Mouse (Mus musculus): Measurements from ENCODE around the gene Sytl2. TPM values are rescaled to one million over a fixed set of nuclear protein-coding genes. Genes with fewer than 3 reads are reported as not detected.

Gene Sytl2
- polyA plus RNA-seq, 1 experiment, result 21.9 TPM

- Histone ChIP-seq H3K79me2 (ENCODE audit: control insufficient read depth, insufficient read depth) (no peaks in the 10 kb centered on the region), H3ac (ENCODE audit: control insufficient read depth, insufficient read length, low read depth) (no peak overlapping the region), H3K79me3 (ENCODE audit: low read depth) (no peaks in the 10 kb centered on the region), H3K4me3 (ENCODE audit: insufficient read depth, poor library complexity, severe bottlenecking) (no peak overlapping the region), H3K27me3 (ENCODE audit: control insufficient read depth, insufficient read depth, insufficient read length) (no peaks in the 10 kb centered on the region), H3K36me3 (ENCODE audit: control insufficient read depth, insufficient read depth) (no peaks in the 10 kb centered on the region)
- TF ChIP-seq FOSL1 (IDR thresholded peaks at IDR 0.05; ENCODE audit: insufficient read depth, low read length, poor library complexity, severe bottlenecking) (no peak), USF1 (IDR thresholded peaks at IDR 0.05; ENCODE audit: low read depth) (no peak), MYOG (IDR thresholded peaks at IDR 0.05; ENCODE audit: control insufficient read depth, extremely low read depth, insufficient read length) (no peak), MAX (IDR thresholded peaks at IDR 0.05) (no peak), CEBPB (IDR thresholded peaks at IDR 0.05; ENCODE audit: low read depth) (no peak), CTCF (IDR thresholded peaks at IDR 0.05; ENCODE audit: control insufficient read depth, insufficient read depth, insufficient read length) (no peak), MYOD1 (IDR thresholded peaks at IDR 0.05; ENCODE audit: control insufficient read depth, insufficient read length, low read depth) (no peak)
Observed at GRCm38 (mm10) chr7:90370071-90370851, 68.2 kb downstream of the Sytl2 start.

- Histone ChIP-seq H3K27me3 (ENCODE audit: control insufficient read depth, insufficient read depth, insufficient read length) (no peaks in the 10 kb centered on the region), H3K4me3 (ENCODE audit: insufficient read depth, poor library complexity, severe bottlenecking) (no peak overlapping the region), H3K79me2 (ENCODE audit: control insufficient read depth, insufficient read depth) (no peaks in the 10 kb centered on the region), H3K79me3 (ENCODE audit: low read depth) (no peaks in the 10 kb centered on the region), H3ac (ENCODE audit: control insufficient read depth, insufficient read length, low read depth) (no peak overlapping the region), H3K36me3 (ENCODE audit: control insufficient read depth, insufficient read depth) (no peaks in the 10 kb centered on the region)
- no peak for TF ChIP-seq FOSL1 (IDR thresholded peaks at IDR 0.05; ENCODE audit: insufficient read depth, low read length, poor library complexity, severe bottlenecking)
- TF ChIP-seq USF1 (IDR thresholded peaks at IDR 0.05; ENCODE audit: low read depth), result no peak
- no peak for TF ChIP-seq MYOG (IDR thresholded peaks at IDR 0.05; ENCODE audit: control insufficient read depth, extremely low read depth, insufficient read length)
- TF ChIP-seq MYOD1 (IDR thresholded peaks at IDR 0.05; ENCODE audit: control insufficient read depth, insufficient read length, low read depth), result no peak
- no peak for TF ChIP-seq MAX (IDR thresholded peaks at IDR 0.05)
- no peak for TF ChIP-seq CTCF (IDR thresholded peaks at IDR 0.05; ENCODE audit: control insufficient read depth, insufficient read depth, insufficient read length)
- no peak for TF ChIP-seq CEBPB (IDR thresholded peaks at IDR 0.05; ENCODE audit: low read depth)
Observed at GRCm38 (mm10) chr7:90372804-90373203, 70.8 kb downstream of the Sytl2 start.

- no peak overlapping the region for H3K4me3 ChIP-seq (ENCODE audit: insufficient read depth, poor library complexity, severe bottlenecking)
- H3ac ChIP-seq (ENCODE audit: control insufficient read depth, insufficient read length, low read depth), result no peak overlapping the region
Observed at GRCm38 (mm10) chr7:90384411-90384810, 82.4 kb downstream of the Sytl2 start.

DNA sequence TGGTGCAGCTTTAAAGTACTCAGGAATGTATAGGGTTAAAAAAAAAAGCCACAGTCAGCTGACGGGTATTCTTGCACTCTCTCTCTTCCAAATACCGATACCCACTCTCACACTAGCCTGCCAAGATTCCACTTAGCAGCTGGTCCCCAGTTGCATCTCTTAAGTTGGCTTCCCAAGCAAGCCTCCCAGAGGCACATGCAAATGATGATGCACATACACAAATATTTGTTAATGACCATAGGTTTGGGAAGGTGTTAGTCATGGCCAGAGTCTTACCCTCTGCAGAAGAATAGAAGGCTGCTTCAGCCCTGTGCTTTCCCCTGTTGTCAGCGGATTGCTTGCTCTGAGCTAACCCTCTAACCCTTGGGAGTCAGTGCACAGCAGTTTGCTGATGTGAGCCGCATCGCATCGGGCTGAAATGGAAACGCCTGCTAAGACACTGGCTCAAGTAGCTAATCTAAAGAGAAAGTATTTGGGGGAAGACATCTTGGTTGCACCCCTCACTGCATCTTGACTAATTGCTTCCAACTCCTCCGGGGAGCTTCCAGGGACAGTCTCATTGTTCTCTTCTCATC is 84.9 kb downstream of the Sytl2 start:
- Histone ChIP-seq H3ac (ENCODE audit: control insufficient read depth, insufficient read length, low read depth) (no peak overlapping the region), H3K27me3 (ENCODE audit: control insufficient read depth, insufficient read depth, insufficient read length) (no peaks in the 10 kb centered on the region), H3K36me3 (ENCODE audit: control insufficient read depth, insufficient read depth) (no peaks in the 10 kb centered on the region), H3K79me3 (ENCODE audit: low read depth) (no peaks in the 10 kb centered on the region), H3K79me2 (ENCODE audit: control insufficient read depth, insufficient read depth) (no peaks in the 10 kb centered on the region), H3K4me3 (ENCODE audit: insufficient read depth, poor library complexity, severe bottlenecking) (no peak overlapping the region)
- TF ChIP-seq FOSL1 (IDR thresholded peaks at IDR 0.05; ENCODE audit: insufficient read depth, low read length, poor library complexity, severe bottlenecking) (no peak), CEBPB (IDR thresholded peaks at IDR 0.05; ENCODE audit: low read depth) (no peak), MAX (IDR thresholded peaks at IDR 0.05) (no peak), CTCF (IDR thresholded peaks at IDR 0.05; ENCODE audit: control insufficient read depth, insufficient read depth, insufficient read length) (no peak), USF1 (IDR thresholded peaks at IDR 0.05; ENCODE audit: low read depth) (no peak), MYOG (IDR thresholded peaks at IDR 0.05; ENCODE audit: control insufficient read depth, extremely low read depth, insufficient read length) (no peak), MYOD1 (IDR thresholded peaks at IDR 0.05; ENCODE audit: control insufficient read depth, insufficient read length, low read depth) (no peak)

More at GRCm38 (mm10) chr7:90384411-90384810, 82.4 kb downstream of the Sytl2 start:
- Histone ChIP-seq H3K79me2 (ENCODE audit: control insufficient read depth, insufficient read depth) (no peaks in the 10 kb centered on the region), H3K27me3 (ENCODE audit: control insufficient read depth, insufficient read depth, insufficient read length) (no peaks in the 10 kb centered on the region), H3K79me3 (ENCODE audit: low read depth) (no peaks in the 10 kb centered on the region), H3K36me3 (ENCODE audit: control insufficient read depth, insufficient read depth) (no peaks in the 10 kb centered on the region)
- TF ChIP-seq MAX (IDR thresholded peaks at IDR 0.05), result no peak
- TF ChIP-seq MYOG (IDR thresholded peaks at IDR 0.05; ENCODE audit: control insufficient read depth, extremely low read depth, insufficient read length), result no peak
- no peak for TF ChIP-seq FOSL1 (IDR thresholded peaks at IDR 0.05; ENCODE audit: insufficient read depth, low read length, poor library complexity, severe bottlenecking)
- no peak for TF ChIP-seq CTCF (IDR thresholded peaks at IDR 0.05; ENCODE audit: control insufficient read depth, insufficient read depth, insufficient read length)
- no peak for TF ChIP-seq CEBPB (IDR thresholded peaks at IDR 0.05; ENCODE audit: low read depth)
- no peak for TF ChIP-seq USF1 (IDR thresholded peaks at IDR 0.05; ENCODE audit: low read depth)
- no peak for TF ChIP-seq MYOD1 (IDR thresholded peaks at IDR 0.05; ENCODE audit: control insufficient read depth, insufficient read length, low read depth)

- no peak overlapping the region for H3ac ChIP-seq (ENCODE audit: control insufficient read depth, insufficient read length, low read depth)
- no peaks in the 10 kb centered on the region for H3K79me2 ChIP-seq (ENCODE audit: control insufficient read depth, insufficient read depth)
- no peaks in the 10 kb centered on the region for H3K27me3 ChIP-seq (ENCODE audit: control insufficient read depth, insufficient read depth, insufficient read length)
- no peaks in the 10 kb centered on the region for H3K79me3 ChIP-seq (ENCODE audit: low read depth)
- TF ChIP-seq CTCF (IDR thresholded peaks at IDR 0.05; ENCODE audit: control insufficient read depth, insufficient read depth, insufficient read length), result no peak
- TF ChIP-seq FOSL1 (IDR thresholded peaks at IDR 0.05; ENCODE audit: insufficient read depth, low read length, poor library complexity, severe bottlenecking), result no peak
- TF ChIP-seq CEBPB (IDR thresholded peaks at IDR 0.05; ENCODE audit: low read depth), result no peak
- no peak for TF ChIP-seq MYOG (IDR thresholded peaks at IDR 0.05; ENCODE audit: control insufficient read depth, extremely low read depth, insufficient read length)
- TF ChIP-seq MYOD1 (IDR thresholded peaks at IDR 0.05; ENCODE audit: control insufficient read depth, insufficient read length, low read depth), result no peak
- TF ChIP-seq MAX (IDR thresholded peaks at IDR 0.05), result no peak
- H3K4me3 ChIP-seq (ENCODE audit: insufficient read depth, poor library complexity, severe bottlenecking), result no peak overlapping the region
- H3K36me3 ChIP-seq (ENCODE audit: control insufficient read depth, insufficient read depth), result no peaks in the 10 kb centered on the region
Observed at GRCm38 (mm10) chr7:90389765-90390164, 87.7 kb downstream of the Sytl2 start.

Measured in C2C12 (cell line).